ENCODE assay signal across 9 mouse cellular contexts in genomic region chr2:165860447-165860846, GRCm38 (mm10). TPM values are rescaled to one million over a fixed set of nuclear protein-coding genes. Genes with fewer than 3 reads are reported as not detected.
A peak's percentile ranks its signal among the peaks of the same experiment; 100 is the strongest.
DNase-seq lines count a peak whose midpoint lies in the region; ATAC-seq and TF ChIP-seq lines count a peak whose summit lies in the region.
"Had no signal": no experiment of that assay in that cellular context is flagged by ENCODE, and none has a peak within 500 bp of the region (broad histone marks: within the 10 kb centered on the region; RNA-seq: fewer than 3 reads in every experiment).

No protein-coding gene starts in this region.

- peaks cover 17% of the 10 kb centered on the region; the same call in 1 of the 2 replicates for H3K36me3 ChIP-seq in heart, adult 2 months (ENCODE audit: control insufficient read depth, insufficient read depth, low read length)
- peaks cover 74% of the 10 kb centered on the region for H3K36me3 ChIP-seq in liver, embryonic 12.5 days
- H3K36me3 ChIP-seq in liver, embryonic 15.5 days (replicated peaks): peaks cover 47% of the 10 kb centered on the region

- H3K27ac ChIP-seq in heart, adult 2 months: peak overlapping the region; percentile 98
- H3K27ac ChIP-seq in liver, embryonic 12.5 days: peak overlapping the region; percentile 34; the same call in 1 of the 2 replicates
- H3K27ac ChIP-seq in liver, embryonic 15.5 days (replicated peaks): 0 out of 2 replicates have a peak overlapping the region, but pooled peaks have one; percentile 7

- no peak for DNase-seq in heart, adult 2 months
- no peak for DNase-seq in heart, postnatal 14 days
- DNase-seq in liver (no peak), R1 (ENCODE audit: low read depth, low spot score) (peak; percentile 81)
- no peak for DNase-seq in thymus, postnatal 0 days (ENCODE audit: low spot score)
- no peak for DNase-seq in right cerebral cortex, postnatal 14 days
- DNase-seq: heart, postnatal 10 days had no signal

- H3K27me3 ChIP-seq in heart, adult 2 months (ENCODE audit: control insufficient read depth, insufficient read depth, low read length): no peaks in the 10 kb centered on the region
- no peaks in the 10 kb centered on the region for H3K27me3 ChIP-seq in liver, embryonic 12.5 days (replicated peaks)
- H3K27me3 ChIP-seq in liver, embryonic 15.5 days: no peaks in the 10 kb centered on the region

- no peaks in the 10 kb centered on the region for H3K9me3 ChIP-seq in liver, embryonic 12.5 days (replicated peaks)
- no peaks in the 10 kb centered on the region for H3K9me3 ChIP-seq in liver, embryonic 15.5 days (replicated peaks)

- peaks cover 11% of the 10 kb centered on the region for H3K79me2 ChIP-seq in heart, adult 2 months (replicated peaks; ENCODE audit: control insufficient read depth, insufficient read depth, low read length)

- no peak overlapping the region for H3K9ac ChIP-seq in heart, adult 2 months (ENCODE audit: low read depth, low read length)
- no peak overlapping the region for H3K9ac ChIP-seq in liver, embryonic 12.5 days
- no peak overlapping the region for H3K9ac ChIP-seq in liver, embryonic 15.5 days

- no peak for TF ChIP-seq CTCF in heart, adult 2 months (IDR thresholded peaks at IDR 0.05)

- no peak for ATAC-seq in liver, embryonic 12.5 days
- no peak for ATAC-seq in liver, embryonic 15.5 days (ENCODE audit: insufficient read depth)

- intact Hi-C loops in heart, adult 2 months (cut with DNase I): no loop called here
- intact Hi-C loops in heart, postnatal 14 days (cut with DNase I): no loop called here

- no peak overlapping the region for H3K4me3 ChIP-seq in heart, adult 2 months
- no peak overlapping the region for H3K4me3 ChIP-seq in liver, embryonic 12.5 days
- H3K4me3 ChIP-seq in liver, embryonic 15.5 days (replicated peaks): no peak overlapping the region

- 96% methylated on average over 6 of the region's 6 CpGs for WGBS in heart, adult 2 months
- WGBS in liver, embryonic 12.5 days (ENCODE audit: insufficient replicate concordance): 92% methylated on average over 6 of the region's 6 CpGs
- whole genome bisulfite sequencing in liver, embryonic 15.5 days (ENCODE audit: insufficient replicate concordance): 90% methylated on average over 6 of the region's 6 CpGs

- TF ChIP-seq POLR2A in heart, adult 2 months (IDR thresholded peaks at IDR 0.05; ENCODE audit: insufficient read depth, low read depth, low read length): no peak

- no peak for TF ChIP-seq EP300 in heart, adult 2 months (IDR thresholded peaks at IDR 0.05; ENCODE audit: insufficient read depth, low read depth, low read length)

- peaks cover 38% of the 10 kb centered on the region for H3K4me1 ChIP-seq in heart, adult 2 months (ENCODE audit: control insufficient read depth, insufficient read depth, low read length)
- peaks cover 95% of the 10 kb centered on the region for H3K4me1 ChIP-seq in liver, embryonic 12.5 days
- peaks cover 70% of the 10 kb centered on the region for H3K4me1 ChIP-seq in liver, embryonic 15.5 days (replicated peaks)

- no peak overlapping the region for H3K4me2 ChIP-seq in liver, embryonic 12.5 days
- H3K4me2 ChIP-seq in liver, embryonic 15.5 days: no peak overlapping the region

RNA-seq across cellular contexts. Expression of gene Zmynd8, which starts 38.4 kb away (rescaled TPM):
- total RNA-seq in heart, adult 2 months (2021): 10 to 100 TPM; 44.4 to 47.2 TPM
- polyA plus RNA-seq in heart, adult 2 months (2012; rRNA removed): 20.4 and 31.2 TPM in 2 replicates
- 10 to 100 TPM; 52.0 to 52.5 TPM for total RNA-seq in heart, postnatal 14 days (2021)
- polyA plus RNA-seq in liver, embryonic 12.5 days (2016; fragmentation: Nextera tagmentation; extraction: Ambion mirVana): 35.7 and 38.5 TPM in 2 replicates
- 19.1 and 24.6 TPM in 2 replicates for polyA plus RNA-seq in liver, embryonic 15.5 days (2015; fragmentation: Nextera tagmentation; extraction: Ambion mirVana)
- 38.8 and 46.7 TPM in 2 replicates for polyA plus RNA-seq in thymus, postnatal 0 days (2015; fragmentation: Nextera tagmentation; extraction: Ambion mirVana)

Comparison
In these comparisons a context has a peak if more than half of its experiments do, and no peak if none do; other contexts are left out.
1. H3K27ac ChIP-seq: peak in every context shown above with its lines; median percentile 98 in heart, adult 2 months; 34 in liver, embryonic 12.5 days; 7 in liver, embryonic 15.5 days.